Mouse (Mus musculus): ENCODE results near the gene Cd209b.

GRCm38 (mm10) chr8:3926744-3927143 lies at the start of gene Cd209b:
- TF ChIP-seq CTCF (IDR thresholded peaks at IDR 0.05; ENCODE audit: borderline replicate concordance, extremely low read depth, insufficient read depth, insufficient read length) (no peak), POLR2A (IDR thresholded peaks at IDR 0.05; ENCODE audit: borderline replicate concordance, extremely low read depth, insufficient read depth, insufficient read length, poor library complexity, severe bottlenecking) (no peak)
